Mouse (Mus musculus) thymus, postnatal 0 days (tissue): ENCODE data around the gene 1700025G04Rik. TPM values are rescaled to one million over a fixed set of nuclear protein-coding genes. Genes with fewer than 3 reads are reported as not detected.

Experiments
- DNase-seq: peaks from one replicate; pipeline ENCODE4 v3.0.0-alpha.2; 2015; ENCODE audit warnings: low spot score
- polyA plus RNA-seq: library from polyadenylated mRNA; unstranded; fragments of >200 nt; fragmentation: Nextera tagmentation; extraction: Ambion mirVana; gene quantifications from 2 replicates; pipeline ENCODE4 v1.2.1, GENCODE M21; 2015

1700025G04Rik gene
- polyA plus RNA-seq, 1 experiment from 2014 or later = 26.1 TPM

DNA sequence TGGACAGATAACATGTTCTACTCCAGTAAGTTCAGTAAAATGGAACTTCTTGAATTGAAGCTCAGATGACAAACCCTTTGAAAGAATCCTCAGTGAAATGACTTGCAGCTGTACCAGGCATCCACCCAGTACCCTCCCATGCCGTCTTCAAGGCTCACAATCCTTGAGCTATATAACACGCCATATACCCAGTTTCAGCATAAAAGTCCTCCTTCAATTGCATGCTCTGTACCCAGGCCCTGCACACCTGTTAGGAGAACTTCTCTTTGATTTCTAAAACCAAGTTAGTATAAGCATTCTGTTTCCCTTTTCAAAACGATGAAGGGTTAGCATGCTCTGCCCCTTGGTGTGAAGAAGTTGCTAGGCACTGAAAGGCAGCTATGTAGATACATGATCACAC, 56.2 kb downstream of the 1700025G04Rik start:
- peak; percentile 64 for DNase-seq

DNA sequence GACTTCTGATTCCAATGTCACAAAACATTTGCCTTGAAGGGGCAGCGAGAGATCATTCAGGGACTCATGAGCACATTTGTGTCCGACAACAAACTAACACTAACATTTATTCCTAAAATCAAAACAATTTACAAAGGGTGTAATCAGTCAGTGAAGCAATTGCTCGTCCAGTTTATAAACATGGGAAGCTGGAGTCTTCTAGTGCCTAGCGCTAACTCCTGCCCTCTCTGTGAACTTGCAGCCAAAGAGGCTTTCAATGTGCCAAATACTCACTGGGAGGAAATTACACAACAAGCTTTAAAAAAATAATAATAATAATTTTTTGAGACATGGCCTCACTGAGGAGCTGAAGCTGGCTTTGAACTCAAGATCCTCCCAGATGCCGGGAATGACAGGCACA, 57.8 kb downstream of the 1700025G04Rik start:
- no peak for DNase-seq

DNA sequence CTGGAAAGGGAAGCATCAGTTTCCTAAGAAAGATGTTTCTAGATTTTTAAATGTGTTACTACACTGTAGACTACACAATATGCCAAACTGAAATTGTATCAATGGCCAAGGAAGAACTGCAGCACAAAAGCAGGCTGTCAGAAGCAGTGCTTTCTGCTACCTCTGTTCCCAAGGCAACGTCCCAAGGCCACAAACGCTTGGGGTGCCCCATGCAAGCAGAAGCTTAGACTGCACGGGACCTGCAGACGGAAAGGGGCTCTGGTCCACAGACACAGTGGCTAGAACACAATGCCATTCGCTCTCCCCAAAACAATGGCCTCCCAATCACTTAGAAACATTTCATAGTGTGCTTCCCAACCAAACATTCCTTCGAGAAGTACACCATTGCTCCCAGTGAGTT, 59.4 kb downstream of the 1700025G04Rik start:
- no peak for DNase-seq

DNA sequence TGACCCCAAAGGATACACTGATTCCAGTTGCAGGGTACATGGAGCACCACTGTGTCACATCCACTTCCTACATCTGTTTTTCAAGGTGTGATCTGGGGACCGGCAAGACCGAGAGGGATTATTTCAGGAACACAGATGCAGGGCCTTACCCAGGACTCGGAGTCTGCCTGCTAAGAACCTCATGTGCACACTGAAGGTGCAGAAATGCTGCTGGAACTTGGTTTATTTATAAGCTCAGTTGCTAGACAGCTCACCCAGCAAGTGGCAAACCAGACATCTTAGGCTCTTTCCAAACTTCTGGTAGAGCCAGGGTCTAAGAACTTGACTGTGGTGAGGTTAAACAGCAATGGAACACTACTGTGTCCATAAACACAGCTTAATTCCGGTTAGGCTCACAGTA, 61.2 kb downstream of the 1700025G04Rik start:
- DNase-seq = no peak

DNA sequence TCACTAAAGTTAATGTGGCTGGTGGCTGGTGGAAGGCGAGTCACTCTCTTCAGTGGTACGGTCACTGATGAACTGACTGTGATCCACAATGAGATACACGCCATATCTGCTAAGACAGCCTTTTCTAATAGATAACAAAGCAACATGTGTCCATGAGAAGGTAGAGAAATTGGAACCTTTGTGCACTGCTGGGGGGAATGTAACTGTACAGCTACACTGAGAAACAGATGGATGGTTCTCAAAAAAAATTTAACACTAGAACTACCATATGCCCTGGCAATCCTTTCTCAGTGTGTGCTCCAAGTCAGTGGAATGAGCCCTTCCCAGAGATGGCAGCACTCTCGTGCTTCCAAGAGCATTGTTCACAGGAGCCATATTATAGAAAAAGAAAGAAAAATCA, 63.2 kb downstream of the 1700025G04Rik start:
- DNase-seq = no peak

DNA sequence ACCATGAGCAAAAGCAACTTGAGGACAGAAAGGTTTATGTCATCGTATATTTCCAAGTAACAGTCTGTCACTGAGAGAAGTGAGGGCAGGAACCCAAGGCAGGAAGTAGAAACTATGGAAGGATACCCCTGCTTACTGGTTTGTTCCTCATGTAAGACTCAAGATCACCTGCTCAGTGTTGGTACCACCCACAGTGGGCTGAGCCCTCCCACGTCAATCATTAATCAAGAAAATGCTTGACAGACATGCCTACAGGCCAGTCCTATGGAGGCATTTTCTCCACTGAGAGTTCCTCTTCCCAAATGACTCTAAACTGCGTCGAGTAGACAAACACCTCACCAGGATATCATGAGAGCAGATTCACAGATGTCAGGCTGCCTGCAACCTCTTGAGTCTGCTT, 64.6 kb downstream of the 1700025G04Rik start:
- DNase-seq = no peak

DNA sequence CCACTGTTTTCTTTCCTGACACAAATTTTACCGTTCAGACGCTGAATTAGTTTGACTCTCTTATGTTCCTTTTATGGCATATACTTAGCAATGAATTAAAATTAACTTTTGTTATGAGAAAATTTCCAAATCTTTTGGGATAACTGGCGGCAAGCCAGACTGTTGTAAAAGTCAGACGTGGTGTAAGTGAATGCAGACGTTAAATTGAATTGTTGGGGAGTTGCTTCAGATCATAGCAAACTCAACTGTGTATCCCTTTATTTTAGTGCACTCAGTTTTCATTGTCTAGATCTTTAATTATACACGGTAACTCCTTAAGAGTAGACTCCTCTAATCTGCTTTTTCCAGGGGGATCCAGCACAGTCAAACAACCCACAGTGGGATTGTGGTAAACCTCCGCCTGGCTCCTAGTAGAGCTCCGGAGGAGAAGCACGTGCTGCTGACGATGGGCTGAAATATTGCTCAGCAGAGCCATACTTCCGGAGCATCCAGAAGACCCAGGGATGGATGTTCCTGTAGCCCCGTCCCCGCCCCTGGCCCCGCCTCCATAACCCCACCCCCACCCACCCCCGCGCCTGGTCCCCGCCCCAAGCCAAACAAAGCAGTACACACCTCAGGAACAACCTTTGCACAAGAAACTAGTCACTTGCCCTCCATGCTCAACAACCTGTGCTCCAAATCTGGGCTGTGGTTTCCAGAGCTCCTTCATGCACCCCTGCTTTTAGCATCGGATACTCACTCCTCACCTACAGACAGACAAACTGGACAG, 65.7 kb downstream of the 1700025G04Rik start:
- no peak for DNase-seq

DNA sequence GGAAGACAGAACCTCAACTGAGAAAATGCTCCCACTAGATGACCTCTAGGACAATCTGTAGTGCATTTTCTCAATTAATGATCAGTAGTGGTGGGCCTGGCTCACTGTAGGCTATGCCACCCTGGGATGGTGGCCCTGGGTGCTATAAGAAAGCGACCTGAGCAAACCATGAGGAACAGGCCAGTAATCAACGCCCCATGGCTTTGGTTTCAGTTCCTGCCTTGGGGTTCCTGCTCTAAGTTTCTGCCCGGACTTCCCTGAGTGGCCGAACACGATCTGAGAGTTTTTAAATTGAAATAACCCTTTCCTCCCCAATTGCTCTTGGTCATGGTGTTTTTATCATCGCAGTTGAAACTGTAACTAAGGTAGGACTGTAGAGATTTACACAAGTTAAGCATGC, 69.1 kb downstream of the 1700025G04Rik start:
- no peak for DNase-seq

DNA sequence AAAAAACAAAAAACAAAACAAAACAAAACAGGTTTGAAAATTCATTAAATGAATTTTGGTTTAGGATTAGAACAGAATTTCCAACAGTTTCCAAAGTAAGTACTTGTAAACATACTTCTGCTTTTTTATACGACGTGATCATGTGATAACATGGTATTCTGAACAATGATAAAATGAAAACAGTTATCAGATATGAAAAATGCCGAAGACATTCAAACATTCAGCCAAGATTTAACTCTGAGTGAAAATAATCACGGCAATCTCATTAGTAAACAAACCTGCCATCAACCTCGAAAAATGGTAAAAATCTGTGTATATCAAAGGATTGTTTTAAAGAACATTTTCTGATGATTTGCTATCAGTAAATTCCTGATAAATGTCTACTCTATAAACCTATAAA, 69.9 kb downstream of the 1700025G04Rik start:
- no peak for DNase-seq

DNA sequence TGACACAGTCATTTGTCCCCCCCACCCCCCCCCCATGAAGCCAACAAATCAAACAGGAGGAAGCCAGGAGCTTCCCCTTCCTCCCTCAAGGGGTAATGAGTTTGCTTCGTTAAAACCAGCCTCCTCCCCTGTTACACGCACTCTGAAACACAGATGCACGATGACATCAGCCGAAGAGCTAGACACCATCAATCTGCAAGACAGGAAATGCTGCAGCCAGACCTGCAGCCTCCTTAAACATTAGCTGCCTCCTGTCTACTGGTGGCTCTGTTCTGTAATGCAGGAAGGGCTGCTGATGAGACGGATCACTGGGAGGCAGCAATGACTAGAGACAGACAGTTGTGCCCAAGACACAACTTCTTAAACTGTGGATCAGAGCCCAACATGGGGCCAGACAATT, 70.7 kb downstream of the 1700025G04Rik start:
- peak; percentile 65 for DNase-seq

DNA sequence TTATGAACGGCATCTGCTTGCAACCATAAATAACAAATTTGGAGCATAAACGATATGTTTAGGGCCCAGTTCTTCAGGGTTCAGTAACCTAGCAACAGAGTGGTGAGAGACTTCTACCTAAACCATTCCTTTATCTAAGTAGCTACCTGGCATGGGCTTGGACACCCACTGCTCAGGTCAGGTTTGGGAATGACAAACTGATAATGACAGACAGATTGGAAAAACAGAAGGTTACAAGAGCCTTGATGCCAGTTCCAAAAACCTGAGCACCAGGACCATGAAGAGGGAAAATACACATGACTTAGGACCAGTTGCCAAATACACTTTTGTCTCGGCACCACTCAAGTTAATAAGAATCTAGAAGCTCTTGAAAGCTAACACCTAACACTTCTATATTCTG, 71.6 kb downstream of the 1700025G04Rik start:
- no peak for DNase-seq

DNA sequence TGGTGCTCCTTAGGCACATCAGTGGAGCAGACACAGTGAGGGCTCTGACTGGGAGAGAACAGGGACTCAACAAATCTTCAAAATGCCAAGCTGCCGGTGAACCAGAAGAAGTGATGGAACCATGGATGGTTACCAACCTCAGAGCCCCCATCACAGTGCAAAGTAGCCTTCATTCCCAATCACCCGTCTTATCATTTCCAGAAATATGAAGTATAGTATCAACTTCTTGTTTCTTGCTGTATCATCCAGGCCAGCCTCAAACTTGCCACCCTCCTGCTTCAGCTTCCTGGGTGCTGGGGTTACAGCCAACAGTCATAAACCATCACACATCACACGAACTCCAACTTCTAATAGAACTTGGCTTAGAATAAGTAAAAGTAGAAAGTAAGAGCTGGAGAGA, 73.3 kb downstream of the 1700025G04Rik start:
- no peak for DNase-seq

DNA sequence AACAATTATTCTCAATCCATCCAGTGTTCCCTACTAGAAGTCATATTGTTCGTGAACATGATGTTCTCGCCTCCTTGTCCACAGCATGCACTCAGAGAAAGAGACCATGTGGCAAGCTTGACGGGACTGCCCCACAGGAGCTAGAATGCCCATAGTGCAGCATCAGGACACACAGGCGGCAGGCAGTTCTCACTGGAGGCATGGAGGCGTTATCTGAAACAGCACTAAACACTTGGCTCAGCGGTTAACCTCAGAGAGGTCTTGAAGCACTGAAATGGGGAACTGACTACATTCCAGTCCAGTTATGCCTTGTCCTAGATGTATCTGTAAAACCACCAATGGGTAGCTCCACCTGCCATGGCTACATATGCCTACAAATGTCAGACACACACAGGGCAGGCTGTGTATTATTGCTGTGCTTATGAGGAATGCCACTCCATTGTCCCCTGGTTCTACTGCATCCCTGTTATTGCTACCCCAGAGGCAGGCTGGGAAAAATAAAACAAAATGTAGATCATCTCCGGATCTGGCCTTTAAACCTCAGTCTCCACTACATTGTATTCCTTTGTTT, 74.3 kb downstream of the 1700025G04Rik start:
- DNase-seq = no peak

DNA sequence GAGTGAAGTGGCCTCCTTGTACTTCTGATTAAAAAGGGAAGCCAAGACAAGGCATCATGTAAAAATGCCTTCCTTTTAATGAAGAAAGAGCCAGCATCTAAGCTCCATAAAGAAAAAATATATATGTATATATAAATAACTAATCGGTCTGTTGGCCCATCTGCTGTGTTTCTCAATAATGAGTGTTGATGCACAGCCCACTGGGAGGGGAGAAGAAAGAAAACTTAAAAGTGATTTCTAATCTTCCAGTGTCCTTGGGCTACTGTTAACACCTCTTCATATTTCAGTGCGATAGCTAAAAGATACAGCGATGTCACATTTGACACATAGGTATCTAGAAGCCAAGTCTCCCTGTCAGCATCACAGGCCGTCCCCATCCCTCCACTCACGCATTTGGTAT, 78.2 kb downstream of the 1700025G04Rik start:
- no peak for DNase-seq

DNA sequence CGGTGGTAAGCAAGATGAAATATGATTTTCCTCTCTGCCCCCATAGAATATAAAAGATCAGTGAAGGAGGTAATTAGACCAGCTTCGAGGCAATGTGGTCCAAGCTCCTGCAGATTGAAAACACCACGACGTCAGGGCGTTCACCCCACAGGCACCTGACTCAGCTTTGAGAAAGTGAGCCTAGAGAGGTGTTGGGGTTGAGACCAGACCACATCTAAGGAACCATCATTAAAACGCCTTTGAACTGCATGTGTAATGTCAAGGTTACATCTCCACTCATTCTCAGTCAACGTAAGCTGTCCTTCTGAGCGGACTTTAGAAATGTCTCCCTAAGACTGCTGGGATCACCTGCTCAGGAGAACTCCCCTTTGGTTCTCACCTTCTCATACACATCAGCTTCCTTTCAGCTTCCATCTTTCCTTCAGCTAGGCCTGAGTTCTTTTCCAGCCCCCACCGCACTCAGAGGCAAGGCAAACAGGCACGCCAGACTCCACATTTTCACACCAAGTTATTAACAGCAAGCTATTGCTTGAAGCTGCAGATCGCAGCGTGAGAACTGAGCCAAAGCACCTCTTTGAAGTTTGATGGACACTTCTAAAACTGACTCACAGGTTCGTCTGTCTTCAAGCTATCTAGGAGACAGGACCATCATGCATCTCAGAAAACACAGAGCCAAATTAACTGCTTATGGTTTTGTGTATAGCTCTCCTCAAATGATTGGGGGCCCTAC, 79.5 kb downstream of the 1700025G04Rik start:
- DNase-seq = no peak

DNA sequence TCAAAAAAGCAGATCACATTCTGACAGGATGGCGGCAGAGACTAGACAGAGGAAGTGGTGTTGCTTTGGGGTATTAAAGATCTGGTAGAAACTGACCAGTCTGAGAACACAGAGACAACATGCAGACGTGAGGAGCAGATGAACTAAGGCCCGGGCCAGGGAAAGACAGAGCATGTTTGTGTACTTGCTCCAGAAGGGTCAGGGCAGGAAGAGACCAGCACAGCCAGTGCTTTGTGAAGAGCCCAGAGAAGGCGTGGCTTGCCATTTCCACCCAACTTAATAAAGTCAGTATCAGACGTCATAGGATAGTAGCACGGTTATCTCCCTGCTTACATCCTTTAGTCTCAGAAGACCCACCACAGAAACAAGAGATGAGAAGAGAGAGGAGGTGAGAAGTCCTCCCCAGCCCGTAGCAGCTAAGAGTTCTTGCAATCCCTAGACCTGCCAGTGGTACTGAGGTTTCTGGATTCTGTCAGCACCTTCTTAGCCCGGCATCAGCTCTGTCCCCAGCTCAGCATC, 81.4 kb downstream of the 1700025G04Rik start:
- DNase-seq = no peak

DNA sequence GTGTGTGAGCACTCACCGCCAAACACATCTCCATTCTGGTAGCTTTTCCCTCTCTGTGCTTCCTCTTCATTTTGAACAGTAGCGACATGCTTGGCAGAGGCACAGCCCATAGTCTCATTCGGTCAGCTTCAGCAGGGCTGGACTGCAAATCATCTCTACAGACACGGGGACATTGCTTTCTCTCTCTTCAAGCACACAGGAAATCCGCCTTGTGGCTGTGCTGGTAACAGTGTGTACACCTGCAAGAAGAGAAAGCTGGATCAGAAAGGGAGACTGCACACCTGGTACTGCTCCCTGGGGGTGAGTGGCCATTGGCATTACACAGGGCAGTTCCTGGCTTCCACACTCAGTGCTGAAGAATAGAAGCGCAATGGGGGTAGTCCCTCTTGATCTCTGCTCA, 83.4 kb downstream of the 1700025G04Rik start:
- DNase-seq = no peak

DNA sequence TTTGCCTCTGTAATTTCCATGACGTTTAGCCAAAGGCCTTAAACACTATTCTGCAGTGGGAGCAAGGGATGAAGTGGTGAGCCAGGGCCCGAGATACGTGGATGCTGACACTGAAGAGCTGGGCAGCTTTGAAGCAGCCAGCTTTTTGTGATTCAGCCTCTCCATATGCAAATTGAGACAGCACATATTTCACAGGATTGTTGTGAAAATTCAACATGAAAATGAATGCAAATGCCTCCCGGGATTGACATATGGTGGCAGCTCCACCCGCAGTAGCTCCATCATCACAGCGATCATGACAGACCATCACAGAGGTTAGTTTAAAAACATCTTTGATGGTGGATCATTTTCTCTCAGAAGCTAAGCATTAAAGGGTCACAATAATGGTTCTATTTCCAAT, 85.4 kb downstream of the 1700025G04Rik start:
- DNase-seq = no peak

DNA sequence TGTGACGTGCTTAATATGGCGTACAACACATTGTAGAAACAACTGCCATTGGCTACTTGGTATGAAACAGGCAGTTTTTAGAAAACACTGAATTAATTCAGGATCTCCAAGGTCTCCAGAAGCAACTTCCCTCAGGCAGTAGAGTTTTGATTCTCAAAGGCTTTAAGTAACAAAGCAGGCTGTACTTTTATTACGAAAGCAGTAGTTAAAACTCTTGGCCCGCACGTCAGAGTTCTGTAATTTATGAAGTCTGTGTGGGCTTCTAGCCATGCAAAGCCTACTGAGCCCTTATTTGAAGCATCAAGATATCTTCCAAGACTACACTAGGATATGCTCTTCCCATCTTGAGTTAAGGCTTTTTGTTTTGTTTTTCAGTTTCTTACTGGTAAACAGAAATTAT, 89.5 kb downstream of the 1700025G04Rik start:
- no peak for DNase-seq

DNA sequence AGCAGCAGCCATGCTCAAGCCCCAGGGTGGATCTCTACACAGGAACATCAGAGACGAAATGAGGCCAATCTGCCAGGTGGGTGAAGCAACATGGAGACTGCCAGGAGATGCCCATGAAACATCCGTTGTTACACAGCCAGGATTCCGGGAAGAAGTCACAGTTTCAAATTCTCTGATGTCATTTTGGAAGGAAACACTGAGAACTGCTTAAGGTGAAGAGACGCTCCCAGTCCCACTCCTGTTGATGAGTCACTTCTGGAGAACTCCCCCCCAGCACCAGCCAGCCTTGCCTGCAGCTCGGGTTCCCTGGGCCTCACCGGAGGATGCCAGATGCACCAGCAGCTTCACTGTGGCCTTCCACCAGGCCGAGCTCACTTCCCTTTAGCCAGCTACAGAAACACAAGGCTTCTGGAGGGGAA, 90.5 kb downstream of the 1700025G04Rik start:
- no peak for DNase-seq

DNA sequence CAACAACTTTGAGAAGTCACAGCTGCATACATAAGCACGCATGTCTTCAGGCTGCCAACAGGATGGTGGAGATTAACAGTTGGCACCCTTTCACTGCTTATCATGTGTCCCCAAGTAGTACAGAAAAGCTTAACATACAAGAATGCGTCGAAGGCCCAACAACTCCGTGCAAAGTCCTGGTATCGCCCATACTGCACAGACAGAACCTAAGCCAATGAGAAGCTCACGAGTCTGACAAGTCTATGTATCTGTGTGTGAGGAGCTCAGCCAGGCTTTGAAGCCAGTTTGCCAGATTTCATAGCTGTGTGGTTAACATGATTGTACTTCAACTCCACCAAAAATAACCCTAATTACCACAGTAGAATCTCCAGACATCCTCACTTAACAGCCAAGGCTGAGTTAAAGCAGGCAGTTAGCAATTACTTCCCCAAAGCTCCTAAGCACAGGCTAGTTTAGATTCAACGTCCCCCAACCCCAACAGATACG, 91.2 kb downstream of the 1700025G04Rik start:
- no peak for DNase-seq

DNA sequence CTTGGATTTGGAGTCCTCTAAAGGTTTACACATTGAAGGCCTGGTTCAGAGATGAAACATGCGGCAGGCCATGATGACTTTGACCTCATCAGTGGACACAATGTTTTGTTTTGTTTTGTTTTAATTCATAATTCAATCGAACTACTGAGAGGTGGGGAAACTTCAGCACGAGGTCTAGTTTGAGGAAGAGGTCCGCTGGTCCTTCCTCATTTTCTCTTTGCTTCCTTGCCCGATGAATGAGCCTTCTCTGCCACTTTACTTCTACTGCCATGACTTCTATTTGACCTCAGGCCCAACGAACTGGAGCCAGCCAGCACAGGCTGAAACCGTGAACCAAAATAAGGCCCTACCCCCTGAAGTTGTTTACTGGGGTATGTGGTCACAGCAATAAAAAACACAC, 92.3 kb downstream of the 1700025G04Rik start:
- no peak for DNase-seq
